Mouse (Mus musculus) cerebellum, adult 9-11 months (tissue): ENCODE data around the gene Spo11.

Source experiments
- DNase-seq: peaks from one replicate; pipeline ENCODE4 v3.0.0; 2022

The Spo11 gene

GRCm38 (mm10) chr2:172959006-172959768 is 18.3 kb upstream of the Spo11 start:
- DNase-seq = no peak

GRCm38 (mm10) chr2:172960350-172960749 is 17.1 kb upstream of the Spo11 start:
- no peak for DNase-seq

DNA sequence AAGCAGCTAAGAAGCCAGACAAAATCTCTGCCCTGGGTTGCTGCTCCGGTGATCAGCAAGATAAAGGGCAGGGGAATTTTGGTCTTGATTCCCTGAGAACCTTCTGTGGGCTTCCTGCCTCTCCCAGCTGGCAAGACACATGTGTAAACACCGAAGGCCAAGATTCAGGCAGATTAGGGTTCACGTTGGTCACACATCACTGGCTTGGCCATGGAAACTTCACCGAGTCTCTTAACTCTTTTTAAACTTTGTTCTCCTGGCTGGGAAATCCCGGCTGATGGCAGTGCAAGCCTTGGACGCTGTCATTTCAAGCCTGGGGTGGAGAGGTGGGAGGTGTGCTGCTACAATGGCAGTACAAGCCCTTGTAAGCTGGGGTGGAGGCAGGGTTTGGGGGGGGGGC is 16.3 kb upstream of the Spo11 start:
- DNase-seq = no peak

DNA sequence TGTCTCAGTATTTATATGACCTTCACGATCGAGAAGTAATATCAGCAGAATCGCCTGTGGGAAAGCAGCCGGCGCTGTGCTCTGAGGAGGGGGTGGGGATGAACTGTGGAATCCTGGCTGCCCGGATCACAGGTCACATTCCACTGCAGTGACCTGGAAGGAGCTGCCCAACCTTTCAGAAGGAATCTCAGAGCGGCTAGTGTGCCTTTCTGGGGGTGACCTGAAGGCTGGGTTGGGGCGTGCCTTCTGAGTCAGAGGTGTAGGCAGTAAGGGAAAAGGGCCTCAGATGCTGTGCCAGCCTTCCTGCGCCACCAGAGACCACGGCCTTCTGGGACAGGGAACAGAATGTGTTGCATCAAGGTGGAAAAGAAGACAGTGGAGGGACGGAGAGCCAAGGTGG is 12.3 kb upstream of the Spo11 start:
- DNase-seq = no peak

DNA sequence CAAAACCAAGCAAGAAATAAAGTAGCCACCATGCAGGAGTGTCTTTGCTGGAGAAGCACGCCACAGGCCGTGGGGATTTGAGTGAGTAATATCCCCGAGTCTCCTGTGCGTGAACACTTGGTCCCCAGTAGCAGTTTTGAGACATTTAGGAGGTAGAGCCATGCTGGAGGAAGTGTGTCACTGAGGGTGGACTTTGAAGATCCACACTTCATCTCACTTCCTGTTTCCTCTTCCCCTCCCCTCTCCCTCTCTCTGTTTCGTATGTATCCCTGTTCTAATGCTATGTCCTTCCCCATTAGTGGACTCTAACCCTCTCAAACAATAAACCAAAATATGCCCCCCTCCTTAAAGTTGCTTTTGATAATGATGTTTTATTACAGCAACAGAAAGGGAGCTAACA is 11.0 kb upstream of the Spo11 start:
- DNase-seq = no peak

DNA sequence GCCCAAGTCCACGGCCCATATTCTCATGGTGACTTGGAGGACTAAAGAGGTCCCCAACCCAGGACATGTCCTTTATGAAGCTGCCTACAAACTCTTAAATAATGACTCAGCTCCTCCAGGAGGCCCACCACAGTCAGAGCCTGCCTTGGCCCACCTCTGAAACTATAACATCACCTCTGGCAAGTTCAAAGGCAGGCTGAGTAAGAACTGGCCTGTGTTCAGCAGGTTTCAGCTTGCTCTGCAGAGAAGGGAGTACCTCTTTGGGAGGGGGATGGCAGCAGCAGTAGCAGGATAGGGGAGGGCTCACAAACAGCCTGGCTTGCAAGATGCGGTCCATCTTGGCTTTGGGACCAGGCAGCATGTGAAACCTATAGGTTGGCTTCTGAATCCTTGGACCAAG is 5.6 kb upstream of the Spo11 start:
- DNase-seq = no peak

DNA sequence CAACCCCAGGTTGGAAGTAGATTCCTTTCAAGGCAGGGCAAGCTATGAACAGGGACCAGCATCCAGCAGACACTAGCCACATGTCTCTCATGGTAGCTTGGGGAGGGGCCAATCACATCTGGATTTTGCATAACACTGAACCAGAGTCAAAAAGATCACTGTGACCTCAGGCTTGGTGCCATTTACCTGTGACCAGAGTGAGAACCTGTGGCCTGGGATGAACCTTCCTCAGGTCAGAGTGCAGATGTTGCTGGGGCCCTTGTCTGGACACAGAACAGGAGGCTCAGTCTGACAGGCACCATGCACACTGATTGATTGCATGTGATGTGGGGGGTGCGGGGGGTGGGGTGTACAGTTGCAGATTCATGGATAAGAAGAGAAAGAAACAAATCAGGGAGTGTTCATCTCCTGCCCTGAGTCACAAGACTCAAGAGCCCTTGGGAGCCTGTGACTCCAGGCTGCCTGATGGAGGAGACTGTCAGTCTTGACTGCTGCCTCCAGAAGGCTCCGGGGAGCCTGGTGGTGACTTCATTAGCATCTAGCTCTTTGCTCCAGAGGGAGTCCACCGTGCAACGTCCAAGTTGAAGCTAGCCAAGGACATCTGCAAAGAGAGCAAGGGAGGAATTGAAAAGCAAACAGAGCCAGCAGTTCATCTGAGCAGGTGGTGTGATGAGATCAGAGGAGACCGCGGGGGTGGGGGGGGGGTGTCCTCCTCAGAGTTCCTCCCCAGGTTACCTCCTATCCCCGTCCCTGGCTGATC is 3.5 kb upstream of the Spo11 start:
- DNase-seq = no peak

- no peak for DNase-seq
Observed at GRCm38 (mm10) chr2:172974701-172975100, 2.8 kb upstream of the Spo11 start.

GRCm38 (mm10) chr2:172975159-172975558 is 2.3 kb upstream of the Spo11 start:
- DNase-seq = no peak

- no peak for DNase-seq
Observed at GRCm38 (mm10) chr2:172976661-172977238, 750 bp upstream of the Spo11 start.

GRCm38 (mm10) chr2:172978131-172978633 is 682 bp downstream of the Spo11 start:
- DNase-seq = no peak

GRCm38 (mm10) chr2:172979666-172980345 is 2.3 kb downstream of the Spo11 start:
- no peak for DNase-seq

GRCm38 (mm10) chr2:172982776-172983561 is 5.5 kb downstream of the Spo11 start:
- DNase-seq = no peak

DNA sequence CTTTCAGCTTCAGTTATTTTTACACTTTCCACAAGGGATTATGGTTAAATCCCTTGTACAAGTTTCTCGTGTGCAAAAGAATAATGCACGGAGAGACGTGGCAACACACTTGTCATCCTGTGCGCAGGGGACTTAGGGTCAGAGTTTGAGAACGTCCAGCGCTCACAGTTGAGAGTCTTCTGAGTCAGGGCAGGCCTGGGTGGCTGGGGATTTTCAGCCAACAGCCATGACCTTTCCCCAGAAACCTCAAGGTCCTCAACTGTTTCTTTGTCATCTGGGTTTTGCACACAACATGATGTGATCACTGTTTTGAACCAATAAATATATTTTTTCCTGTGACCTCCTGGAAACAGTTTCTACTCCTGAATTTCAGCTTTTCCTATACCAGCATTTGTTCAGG is 12.7 kb downstream of the Spo11 start:
- no peak for DNase-seq

- no peak for DNase-seq
Observed at GRCm38 (mm10) chr2:172996207-172996606, 18.7 kb downstream of the Spo11 start.

DNA sequence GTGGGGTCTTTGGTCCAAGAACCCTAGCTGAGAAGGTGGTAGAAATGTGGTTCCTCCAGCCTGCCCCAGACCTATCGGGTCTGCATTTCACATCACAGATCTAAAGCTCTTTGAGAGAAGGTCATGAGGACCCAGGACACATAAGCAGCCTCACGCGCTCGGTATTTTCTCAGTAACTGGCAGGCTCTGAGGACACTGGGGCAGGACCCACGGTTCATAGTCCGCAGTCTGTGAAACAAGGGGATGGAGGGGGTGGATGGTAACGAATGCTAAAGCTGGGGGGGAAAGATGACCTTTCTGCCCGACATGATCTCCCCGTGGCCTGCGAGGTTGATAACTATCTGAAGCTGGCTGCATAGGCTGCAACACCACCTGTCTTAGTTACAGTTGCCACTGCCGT is 20.2 kb downstream of the Spo11 start:
- DNase-seq = no peak

GRCm38 (mm10) chr2:172998478-172998877 is 21.0 kb downstream of the Spo11 start:
- DNase-seq = no peak

DNA sequence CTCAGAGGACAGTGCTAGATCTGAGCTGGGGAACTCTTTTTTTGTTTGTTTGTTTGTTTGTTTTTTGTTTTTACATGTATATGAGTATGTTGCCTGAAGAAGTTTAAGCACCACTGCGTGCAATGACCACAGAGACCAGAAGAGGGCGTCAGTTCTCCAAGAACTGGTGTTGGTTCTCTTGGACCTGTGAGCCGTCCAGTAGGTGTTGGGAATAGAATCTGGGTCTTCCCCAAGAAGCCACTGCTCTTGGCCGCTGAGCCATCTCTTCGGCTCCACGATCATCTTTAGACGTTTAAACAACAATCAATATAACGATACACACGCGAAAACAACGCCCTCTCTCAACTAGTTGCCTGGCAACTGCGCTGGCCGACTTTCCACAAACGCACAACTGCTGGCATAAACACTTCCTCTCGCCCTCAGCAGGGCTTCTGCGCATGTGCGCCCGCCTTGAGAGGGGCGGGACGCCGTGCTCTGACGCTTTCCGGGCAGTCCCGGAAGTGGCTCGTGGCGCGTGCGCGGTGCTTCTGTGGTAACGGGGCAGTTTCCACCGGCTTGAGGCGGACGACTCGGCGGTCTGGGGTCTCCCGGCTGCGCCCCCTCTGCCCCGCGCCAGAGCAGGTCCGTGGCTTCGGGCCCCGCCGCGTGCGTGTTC is 22.3 kb downstream of the Spo11 start, which contains the start of gene Rae1:
Gene Rae1, plus strand, starts transcription at position 488 of the 655 bp plus-strand sequence.
- DNase-seq = peak; percentile 97

DNA sequence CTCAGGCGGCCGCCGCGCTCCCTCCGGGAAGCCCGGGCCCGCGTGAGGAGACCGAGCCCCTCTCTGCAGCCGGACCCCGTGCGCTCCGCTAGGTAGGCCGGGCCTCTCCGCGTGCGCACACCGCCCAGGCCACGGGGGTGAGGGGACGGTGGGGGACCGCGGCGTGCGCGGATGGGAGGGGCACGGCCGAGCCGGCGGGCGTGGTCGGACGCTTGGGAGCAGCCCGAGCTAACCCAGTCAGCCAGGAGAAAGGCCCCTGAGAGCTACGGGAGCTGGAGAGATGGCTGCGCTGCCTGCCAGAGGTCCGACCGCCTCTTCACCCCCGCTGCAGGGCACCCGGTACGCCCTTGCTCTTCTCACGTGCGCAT is 22.8 kb downstream of the Spo11 start:
- DNase-seq = no peak

DNA sequence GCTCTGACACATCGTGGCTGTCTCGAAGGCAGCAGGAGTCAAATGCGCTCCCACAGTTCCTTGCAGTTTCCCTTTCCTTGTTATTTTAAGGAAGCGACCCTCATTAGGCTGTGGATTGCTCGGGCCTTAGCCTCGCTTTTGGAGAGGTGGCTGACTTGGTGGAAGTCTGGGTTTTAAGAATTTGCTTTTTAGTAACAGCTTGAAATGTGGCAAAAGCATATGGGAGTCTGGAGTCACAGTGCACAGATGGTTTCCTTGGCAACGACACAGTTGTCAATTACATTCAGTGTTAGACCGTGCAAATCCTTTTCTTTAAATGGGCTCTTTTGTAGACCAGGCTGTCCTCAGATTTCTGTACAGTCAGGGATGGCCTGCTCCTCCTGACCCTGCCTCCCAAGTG is 23.4 kb downstream of the Spo11 start:
- no peak for DNase-seq

DNA sequence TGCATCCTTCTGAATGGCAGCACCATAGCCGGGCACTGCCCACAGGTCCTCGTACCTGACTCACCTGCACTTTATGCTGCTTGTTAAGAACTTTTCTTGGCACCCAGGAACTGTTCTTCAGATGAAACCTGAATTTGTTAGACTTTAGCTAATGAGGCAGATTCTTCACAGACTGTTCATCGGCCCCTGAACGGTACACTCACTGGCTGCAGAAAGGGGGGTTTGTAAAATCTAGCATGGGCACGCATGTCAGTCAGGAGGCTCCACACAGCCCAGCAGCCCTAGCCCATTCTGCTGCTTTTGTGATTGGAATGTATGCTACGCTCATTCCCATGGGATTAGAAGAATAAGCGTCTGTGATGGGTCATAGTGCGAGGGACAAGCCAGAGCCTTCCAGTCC is 26.2 kb downstream of the Spo11 start:
- DNase-seq = no peak

DNA sequence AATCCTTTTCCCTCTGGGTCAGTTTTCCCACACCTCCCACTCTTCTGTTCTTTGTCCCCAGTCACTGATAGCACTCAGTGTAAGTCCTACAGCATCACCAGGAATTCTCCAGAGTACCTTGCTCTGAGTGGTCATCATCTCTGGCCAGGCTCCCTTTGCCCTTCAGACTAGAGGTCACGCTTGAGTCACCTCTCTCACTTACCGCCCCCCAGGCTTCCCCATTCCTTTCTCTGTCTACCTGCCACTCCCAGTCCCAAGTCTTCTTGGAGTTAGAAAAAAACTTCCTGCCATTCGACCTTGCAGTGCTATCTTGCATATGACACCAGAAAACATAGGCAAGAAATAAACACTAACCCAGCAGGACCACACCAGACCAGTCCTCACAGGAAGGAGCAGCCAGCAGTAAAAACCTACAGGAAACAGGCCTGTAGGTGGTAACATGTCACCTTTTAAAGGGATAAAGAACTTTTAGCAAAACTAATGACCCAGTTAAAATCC is 32.8 kb downstream of the Spo11 start:
- no peak for DNase-seq
